Mouse (Mus musculus): ENCODE results near the gene Zfp710.

DNA sequence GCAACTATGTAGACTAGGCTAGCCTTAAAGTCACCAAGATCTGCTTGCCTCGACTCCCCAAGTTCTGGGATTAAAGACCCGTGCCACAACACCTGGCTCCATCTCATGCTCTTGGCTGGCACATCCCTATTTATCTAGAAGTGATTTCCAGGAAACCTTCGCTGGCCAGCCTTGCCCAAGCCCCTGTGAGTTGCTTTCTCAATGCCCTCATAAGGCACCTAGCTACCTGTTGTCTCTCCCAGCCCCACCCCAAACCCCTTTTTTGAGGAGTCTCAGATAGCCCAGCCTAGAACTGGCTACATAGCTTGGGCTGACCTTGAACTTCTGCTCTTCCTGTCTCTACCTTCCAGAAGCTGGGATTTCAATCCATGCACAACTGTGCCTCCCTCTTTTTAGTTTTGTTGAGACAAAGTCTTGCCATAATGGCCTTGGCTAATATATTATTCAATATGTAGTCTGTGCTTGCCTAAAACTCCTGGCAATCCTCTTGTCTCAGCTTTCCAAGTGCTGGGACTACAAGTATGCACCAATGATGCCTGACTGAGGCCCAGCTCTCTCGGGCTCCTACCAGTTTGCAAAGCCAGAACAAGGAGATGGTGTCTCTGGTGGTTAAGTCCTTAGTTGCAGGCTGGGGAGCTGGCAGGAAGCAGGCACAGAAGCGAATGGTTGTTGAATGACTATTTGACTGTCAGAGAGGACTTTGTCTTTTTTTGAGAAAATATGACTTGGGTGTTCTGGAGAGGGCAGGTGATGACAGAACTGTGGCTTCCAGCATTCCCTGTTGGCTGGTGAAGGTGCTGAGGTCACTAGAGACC, 786 bp upstream of the Zfp710 start:
- no peak for TF ChIP-seq POLR2A (IDR thresholded peaks at IDR 0.05; ENCODE audit: insufficient read length, low read depth)
- TF ChIP-seq MAX (IDR thresholded peaks at IDR 0.05; ENCODE audit: low read depth), result no peak
- TF ChIP-seq MYOG (IDR thresholded peaks at IDR 0.05; ENCODE audit: control insufficient read depth in 1 of 3, insufficient read depth in 1 of 3, insufficient read length in 2 of 3, low read depth in 2 of 3), result no peak

Data from myocyte (in vitro differentiated cells).